Mouse (Mus musculus): Measurements from ENCODE around the gene Arsj.

GRCm38 (mm10) chr3:126325891-126326627, 37.4 kb upstream of the Arsj start:
- TF ChIP-seq CTCF (IDR thresholded peaks at IDR 0.05; ENCODE audit: low read depth): no peak
- TF ChIP-seq EP300 (IDR thresholded peaks at IDR 0.05; ENCODE audit: low read depth): no peak
